Mouse (Mus musculus) lung, postnatal 4 days (tissue): ENCODE results near the gene Prpf6.

Source experiments
- DNase-seq, 2 experiments: peaks; one replicate each; pipeline ENCODE4 v3.0.0; 2021

Prpf6 gene

GRCm38 (mm10) chr2:181658930-181659555, 67.4 kb downstream of the Prpf6 start:
- DNase-seq = peak; percentile 76

GRCm38 (mm10) chr2:181659609-181660055, 68.0 kb downstream of the Prpf6 start:
- DNase-seq = peak; percentile 91 to 93

DNA sequence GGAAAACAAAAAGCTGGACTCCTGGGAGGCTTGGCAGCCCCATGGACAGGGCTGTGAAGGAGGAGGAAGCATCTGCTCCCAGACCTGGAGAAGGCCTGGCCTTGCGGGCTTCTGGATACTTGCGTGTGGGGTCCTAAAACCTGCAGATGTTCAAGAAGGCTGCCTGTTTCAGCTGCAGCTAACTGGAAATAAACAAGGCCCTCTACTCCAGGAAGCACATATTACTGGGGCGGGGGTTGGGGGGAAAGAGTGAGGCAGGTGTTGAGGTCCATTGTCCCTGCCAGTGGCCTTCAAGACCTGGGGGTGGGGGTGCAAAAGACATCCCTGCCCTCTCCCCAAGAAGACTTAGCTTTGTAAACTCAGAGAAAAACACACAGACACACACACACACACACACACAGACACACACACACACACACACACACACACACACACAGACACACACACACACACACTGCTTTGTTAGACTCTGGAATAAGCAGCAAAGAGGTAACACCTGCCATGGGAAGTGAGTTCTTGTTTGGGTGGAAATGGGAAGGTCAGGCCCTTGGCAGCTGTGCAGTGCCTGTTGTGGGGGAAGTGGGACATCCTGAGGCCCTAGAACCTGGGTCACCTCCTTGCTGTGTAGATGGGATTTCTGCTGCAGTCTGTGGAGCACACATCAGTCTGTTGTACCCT, 71.1 kb downstream of the Prpf6 start:
- DNase-seq = peak in 1 of 2 experiments; percentile 44

DNA sequence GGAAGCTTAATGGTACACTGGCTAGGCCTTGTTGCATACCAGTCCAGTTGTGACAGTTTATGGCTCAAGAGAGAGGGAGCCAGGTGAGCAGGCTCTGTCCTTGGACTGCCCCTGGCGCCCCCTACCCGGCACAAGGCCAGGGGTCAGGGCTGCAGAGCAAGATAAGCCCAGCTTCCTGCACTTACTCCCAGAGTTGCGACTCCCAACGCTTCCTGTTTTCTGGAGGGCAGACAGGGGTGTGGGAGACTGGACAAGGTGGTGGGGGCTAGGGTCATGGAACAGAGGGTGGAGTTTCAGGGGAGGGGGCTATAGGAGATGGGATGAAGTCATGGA, 71.6 kb downstream of the Prpf6 start:
- peak; percentile 75 to 89 for DNase-seq

DNA sequence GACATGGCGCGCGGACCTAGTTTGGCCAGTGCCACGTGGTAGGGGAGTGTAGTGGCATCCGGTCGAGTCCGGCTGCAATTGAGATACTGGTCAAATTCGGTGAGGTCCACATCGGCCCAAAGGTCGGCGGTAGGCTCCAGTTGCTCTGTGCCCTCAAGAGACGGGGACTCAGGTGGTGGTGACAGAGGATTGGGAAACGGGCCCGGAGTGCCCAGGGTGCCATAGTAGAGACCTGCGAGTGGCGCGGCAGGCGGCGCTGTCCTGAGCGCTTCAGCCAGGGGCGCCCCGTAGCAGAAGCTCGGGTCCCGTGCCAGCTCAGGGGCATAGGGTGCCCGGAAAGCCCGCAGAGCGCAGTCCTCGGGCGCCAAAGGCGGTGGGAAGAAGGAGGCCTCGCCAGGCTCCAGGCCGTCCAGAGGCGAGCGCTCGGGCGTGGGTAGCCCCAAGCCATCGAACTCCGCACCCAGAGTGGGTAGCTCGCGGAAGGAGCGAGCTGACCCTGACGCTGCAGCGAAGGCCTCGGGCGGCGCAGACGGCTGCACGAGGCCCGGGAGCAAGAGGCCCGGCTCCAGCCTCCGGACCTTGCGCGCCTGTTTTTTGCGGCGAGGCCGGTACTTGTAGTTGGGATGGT, 78.7 kb downstream of the Prpf6 start:
- DNase-seq = peak; percentile 39 to 52

DNA sequence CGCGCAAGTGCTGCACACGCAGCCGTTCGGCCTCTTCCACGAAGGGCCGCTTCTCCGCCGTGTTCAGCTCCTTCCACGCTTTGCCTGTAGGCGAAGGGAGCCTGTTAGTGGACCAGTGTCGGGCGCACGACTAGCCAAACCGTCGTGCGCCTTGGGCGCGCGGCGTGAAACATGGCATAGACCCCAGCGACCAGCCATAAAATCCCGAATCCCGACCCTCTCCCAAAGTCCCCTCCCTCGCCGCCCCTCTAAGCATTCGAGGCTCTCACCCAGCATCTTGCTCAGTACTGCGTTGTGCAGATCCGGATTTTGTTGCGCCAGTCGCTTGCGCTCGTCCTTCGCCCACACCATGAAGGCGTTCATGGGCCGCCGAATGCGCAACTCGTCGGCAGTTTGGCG, 79.2 kb downstream of the Prpf6 start:
- DNase-seq = no peak

GRCm38 (mm10) chr2:181671326-181671725, 79.7 kb downstream of the Prpf6 start, which contains the start of gene Sox18:
Sox18 (minus strand) TSS chr2:181671640.
- DNase-seq = peak; percentile 75 to 83

DNA sequence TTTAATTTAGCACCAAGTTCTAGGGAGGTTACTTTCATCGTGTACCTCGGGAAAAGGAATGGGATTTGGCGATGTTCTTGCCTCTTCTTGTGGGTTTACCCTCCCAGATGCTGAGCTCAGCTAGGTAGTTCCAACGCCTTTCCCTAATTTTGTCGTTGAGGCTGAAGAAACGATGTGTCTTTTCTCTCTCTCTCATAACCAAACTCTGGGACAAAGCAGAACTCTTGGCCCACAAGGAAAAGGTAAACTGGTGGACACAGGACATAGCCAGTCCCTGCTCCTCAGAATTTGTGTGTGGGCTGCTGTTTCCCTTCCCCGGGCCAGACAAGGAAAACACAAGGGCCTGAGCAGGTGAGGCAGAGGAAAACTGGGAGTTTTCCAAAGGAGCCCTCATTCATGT, 80.3 kb downstream of the Prpf6 start:
- no peak for DNase-seq

DNA sequence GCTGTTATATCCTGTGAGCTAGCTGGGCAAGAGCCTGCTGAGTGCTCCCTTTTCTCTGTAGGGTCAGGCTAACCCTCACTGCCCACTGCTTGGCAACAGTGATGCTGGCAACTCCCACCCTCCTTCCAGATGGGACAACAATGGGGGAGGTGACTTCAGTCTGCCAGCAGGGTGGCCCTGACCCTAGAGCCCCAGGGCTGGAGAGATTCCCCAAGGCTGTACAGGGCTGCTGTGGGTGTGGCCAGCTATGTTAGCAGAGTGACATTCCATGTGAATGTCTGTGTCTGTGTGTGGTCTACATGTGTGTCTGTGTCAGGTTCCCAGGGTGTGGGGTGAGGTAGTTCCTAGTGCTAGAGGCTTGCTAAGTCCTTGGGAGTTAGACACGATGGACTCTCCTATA, 81.8 kb downstream of the Prpf6 start:
- DNase-seq = peak; percentile 46 to 77

- DNase-seq = no peak
Measured at GRCm38 (mm10) chr2:181674934-181675333, 83.3 kb downstream of the Prpf6 start.

- peak; percentile 82 to 91 for DNase-seq
Measured at GRCm38 (mm10) chr2:181675454-181675853, 83.8 kb downstream of the Prpf6 start.

DNA sequence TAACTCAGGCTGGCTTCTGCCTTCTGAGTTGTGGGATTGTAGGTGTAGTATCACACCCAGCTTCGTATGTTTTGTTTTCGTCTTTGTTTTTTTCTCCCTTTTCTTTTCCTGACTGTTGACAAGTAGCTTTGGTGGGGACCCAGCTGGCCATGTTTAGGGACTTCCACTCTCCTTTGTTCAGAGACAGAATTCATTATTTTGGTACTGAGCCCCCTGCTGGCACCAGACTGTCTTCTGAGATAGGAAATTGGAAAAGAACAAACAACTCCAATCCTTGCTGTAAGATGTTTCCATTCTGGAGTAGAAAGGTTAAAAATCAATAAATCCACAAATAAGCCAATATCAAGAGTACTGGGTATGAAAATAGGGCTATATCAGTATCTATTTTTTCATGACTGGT, 84.8 kb downstream of the Prpf6 start:
- DNase-seq = no peak

DNA sequence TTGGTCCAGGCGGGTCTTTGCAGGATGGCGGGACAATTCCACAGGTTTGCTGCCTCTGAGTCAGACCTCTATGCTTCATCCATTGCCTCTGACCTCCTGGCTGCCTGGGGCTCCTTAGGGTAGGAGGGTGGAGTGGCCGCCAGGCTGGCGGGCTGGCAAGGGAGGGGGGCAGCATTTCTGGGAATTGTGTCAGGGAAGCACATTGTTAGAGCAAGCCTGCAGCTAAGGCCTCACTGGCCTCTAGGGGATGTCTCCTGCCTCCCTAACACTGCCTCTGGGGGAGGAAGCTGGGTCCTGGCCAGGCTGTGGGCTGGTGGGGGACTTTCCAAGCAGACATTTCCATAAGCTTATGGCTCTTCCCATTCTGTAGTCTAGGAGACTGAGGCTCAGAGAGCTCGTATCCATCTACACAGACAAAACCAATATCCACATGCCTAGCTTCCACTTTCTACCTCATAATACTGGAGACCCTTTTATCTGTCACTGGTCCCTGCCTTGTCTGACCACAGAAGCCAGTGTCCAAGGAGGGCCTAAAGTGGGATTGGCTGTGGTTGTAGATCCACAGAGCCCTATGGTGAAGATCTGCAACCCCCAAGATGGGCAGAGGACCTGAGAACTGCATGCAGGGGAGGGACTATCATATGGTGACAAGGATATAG, 85.6 kb downstream of the Prpf6 start:
- peak; percentile 68 to 84 for DNase-seq

- peak in 1 of 2 experiments; percentile 69 for DNase-seq
Measured at GRCm38 (mm10) chr2:181677755-181678098, 86.1 kb downstream of the Prpf6 start.

- peak; percentile 86 to 87 for DNase-seq
Measured at GRCm38 (mm10) chr2:181678780-181679179, 87.1 kb downstream of the Prpf6 start.

- peak; percentile 82 to 85 for DNase-seq
Measured at GRCm38 (mm10) chr2:181679951-181680715, 88.5 kb downstream of the Prpf6 start, which contains the start of gene Tcea2. Tcea2 (plus strand) TSS chr2:181680310.

- no peak for DNase-seq
Measured at GRCm38 (mm10) chr2:181680716-181681117, 89.0 kb downstream of the Prpf6 start.

DNA sequence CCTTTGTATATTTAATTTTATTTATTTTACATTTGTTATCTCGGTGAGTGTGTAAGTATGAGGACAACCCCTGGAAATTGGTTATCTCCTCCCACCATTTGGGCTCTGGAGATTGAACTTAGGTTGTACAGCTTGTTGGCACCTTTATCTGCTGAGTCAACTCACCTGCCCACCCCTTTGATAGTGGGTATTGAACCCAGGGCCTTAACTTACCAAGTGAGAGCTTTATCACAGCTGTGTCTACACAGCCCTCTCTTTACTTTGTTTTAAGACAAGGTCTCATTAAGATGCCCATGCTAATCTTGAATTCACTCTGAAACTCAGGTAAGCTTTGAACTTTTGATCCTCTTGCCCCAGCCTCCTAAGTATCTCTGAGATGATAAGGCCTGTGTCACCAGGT, 90.3 kb downstream of the Prpf6 start:
- DNase-seq = no peak

DNA sequence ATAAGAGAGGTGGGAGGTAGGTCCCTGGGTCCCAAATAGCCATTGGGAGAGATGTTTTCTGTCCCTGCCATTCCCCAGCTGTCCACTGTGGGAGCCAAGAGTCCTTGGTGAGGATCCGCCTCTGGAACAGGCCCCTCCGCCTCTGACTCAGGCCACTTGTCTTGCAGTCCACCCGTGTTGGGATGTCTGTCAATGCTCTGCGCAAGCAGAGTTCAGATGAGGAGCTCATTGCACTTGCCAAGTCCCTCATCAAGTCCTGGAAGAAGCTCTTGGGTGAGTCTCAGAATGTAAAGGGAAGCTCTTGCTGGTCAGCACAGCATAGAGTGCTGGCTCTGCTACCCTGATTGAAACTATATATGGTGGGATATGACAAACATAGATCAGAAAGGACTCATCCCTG, 91.7 kb downstream of the Prpf6 start:
- no peak for DNase-seq

DNA sequence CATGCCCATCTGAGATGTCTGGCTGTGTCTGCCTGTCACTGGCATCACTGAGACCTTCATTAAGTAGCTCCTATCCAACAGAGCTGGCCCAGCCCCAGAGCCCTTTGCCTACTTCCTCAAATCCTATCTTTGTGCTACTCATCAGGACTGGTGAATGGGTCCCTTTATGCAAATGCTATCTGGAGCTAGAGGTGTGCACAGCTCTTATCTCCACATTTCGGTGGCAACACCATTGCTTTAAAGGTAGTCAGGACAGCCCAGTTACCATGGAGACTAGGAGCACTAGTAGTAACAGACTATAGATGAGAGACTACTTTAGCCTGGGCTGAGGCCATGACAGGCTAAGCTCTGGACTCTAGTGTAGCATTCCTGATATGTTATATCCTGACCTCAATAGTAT, 93.0 kb downstream of the Prpf6 start:
- no peak for DNase-seq

DNA sequence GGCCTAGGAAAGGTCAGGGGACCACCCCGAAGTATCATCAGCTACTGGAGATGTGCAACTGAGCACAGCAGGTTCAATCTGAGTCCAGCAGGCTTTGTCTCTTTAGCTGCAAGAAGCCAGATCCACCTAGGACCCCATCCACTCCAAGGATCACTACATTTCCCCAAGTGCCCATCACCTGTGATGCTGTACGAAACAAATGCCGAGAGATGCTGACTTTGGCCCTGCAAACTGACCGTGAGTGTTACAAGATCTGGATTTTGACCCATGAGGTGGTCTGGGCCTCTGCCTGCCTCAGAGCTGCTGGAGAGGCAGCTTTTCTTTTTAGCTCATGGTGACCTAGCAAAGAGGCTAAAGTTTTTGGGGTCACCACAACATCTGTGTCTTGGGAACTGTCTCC, 94.0 kb downstream of the Prpf6 start:
- DNase-seq = no peak

DNA sequence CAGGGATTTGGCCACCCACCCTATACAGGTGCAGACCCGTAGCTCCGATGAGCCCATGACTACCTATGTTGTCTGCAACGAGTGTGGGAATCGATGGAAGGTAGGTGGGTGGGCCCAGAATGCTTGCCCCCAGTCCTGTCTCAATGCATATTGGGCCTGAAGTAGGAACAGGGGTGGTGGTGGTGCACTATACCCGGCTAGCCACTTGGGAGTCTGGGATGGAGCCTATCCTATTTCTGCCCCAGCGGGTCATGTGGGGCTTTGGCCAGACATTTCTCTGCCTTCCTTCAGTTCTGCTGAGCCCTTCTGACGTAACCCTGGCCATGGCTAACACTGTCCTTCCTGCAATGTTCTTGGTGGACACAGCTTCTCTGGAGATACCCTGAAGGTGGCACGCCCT, 95.9 kb downstream of the Prpf6 start:
- DNase-seq = no peak
